ENCODE assay signal across 6 mouse cellular contexts in the genomic region with DNA sequence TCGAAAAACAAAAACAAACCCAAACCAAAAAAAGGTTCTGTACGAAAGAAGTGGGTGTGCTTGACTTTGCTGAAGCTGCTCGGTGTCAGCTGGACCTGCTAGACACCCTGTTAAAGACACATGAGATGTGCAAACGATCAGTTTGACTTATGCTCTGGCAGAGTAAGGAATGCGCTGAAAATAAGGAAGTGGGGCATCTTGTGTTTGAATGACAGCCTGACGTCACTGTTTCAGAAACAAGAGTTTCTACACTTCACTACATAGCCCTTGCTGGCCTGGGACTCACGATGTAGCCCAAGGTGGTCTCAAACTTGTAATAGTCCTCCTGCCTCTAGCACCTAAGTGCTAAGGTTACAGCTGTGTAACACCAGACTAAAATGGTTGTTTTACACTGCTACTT.
"Had no signal": no experiment of that assay in that cellular context is flagged by ENCODE, and none has a peak within 500 bp of the region (broad histone marks: within the 10 kb centered on the region; RNA-seq: fewer than 3 reads in every experiment).

No protein-coding gene starts in this region.

- H3K4me1 ChIP-seq: liver, embryonic 12.5 days; lung, embryonic 15.5 days; midbrain, embryonic 10.5 days; midbrain, embryonic 15.5 days; neural tube, embryonic 15.5 days had no signal

- H3K36me3 ChIP-seq: lung, embryonic 15.5 days; midbrain, embryonic 15.5 days had no signal

- H3K27ac ChIP-seq: kidney, postnatal 0 days; liver, embryonic 12.5 days; lung, embryonic 15.5 days; midbrain, embryonic 10.5 days; midbrain, embryonic 15.5 days; neural tube, embryonic 15.5 days had no signal

- H3K9me3 ChIP-seq: liver, embryonic 12.5 days; lung, embryonic 15.5 days; midbrain, embryonic 10.5 days; midbrain, embryonic 15.5 days; neural tube, embryonic 15.5 days had no signal

- H3K27me3 ChIP-seq: liver, embryonic 12.5 days; lung, embryonic 15.5 days; midbrain, embryonic 15.5 days; neural tube, embryonic 15.5 days had no signal

- H3K4me2 ChIP-seq: liver, embryonic 12.5 days; lung, embryonic 15.5 days; midbrain, embryonic 15.5 days; neural tube, embryonic 15.5 days had no signal

- H3K4me3 ChIP-seq: liver, embryonic 12.5 days; lung, embryonic 15.5 days; midbrain, embryonic 10.5 days; midbrain, embryonic 15.5 days; neural tube, embryonic 15.5 days had no signal

- H3K9ac ChIP-seq: liver, embryonic 12.5 days; lung, embryonic 15.5 days; midbrain, embryonic 15.5 days; neural tube, embryonic 15.5 days had no signal
